Mouse (Mus musculus) kidney, postnatal 36 days (tissue): ENCODE data around the gene Avil.

Experiments used
- DNase-seq, 2 experiments: peaks; one replicate each; pipeline ENCODE4 v3.0.0; 2021 to 2022; ENCODE audit warnings: mixed read lengths in 2 of 2

Gene Avil

DNA sequence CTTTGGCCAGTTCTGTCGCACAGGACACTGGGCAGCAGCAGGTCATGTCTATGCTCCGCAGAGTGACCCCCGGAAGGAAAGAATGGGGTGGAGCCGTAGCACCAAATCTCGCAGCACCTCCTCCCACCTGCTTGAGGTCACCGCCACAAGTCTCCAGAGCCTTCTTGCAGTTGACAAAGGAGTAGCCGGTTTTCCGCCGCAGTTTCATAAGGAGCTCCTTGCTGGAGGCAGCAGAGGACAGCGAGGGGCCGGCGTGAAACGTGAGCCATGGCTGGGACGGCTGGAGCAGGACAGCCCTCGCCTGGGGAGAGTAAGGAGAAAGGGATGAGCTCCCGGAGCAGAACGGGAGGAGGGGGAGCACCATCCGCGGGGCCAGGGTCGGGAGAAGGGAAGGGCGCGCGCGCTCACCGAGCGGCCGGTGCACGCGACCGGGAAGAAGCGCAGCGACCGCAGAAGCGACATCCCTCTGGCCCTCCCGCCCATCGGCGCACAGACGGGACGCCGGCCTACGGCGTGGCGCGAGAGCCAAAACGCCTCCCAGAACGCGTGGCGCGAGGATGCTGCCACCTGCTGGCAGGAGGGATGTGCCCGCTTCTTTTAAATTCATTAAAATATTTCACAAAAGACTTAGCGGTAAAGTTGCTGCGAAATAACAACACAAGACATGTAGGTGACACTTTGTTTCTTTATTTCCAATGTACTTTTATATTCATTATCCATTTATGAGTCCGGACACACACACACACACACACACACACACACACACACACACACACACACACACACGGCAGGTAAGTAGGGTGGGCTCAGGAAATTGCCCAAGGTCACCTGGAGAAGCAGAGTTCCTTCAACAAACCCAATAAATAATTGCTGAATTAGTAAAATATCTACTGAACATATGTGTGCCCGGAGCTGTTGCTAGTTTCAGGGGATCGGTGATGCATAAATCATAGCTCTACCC is 30.1 kb downstream of the Avil start, which contains the start of gene Tsfm:
Gene Tsfm (minus strand): TSS at position 505 of the 961 bp plus-strand sequence.
- DNase-seq: peak; percentile 90 to 97

- DNase-seq: peak; percentile 74 to 89
Measured at GRCm38 (mm10) chr10:127033301-127033741, 32.8 kb downstream of the Avil start.

DNA sequence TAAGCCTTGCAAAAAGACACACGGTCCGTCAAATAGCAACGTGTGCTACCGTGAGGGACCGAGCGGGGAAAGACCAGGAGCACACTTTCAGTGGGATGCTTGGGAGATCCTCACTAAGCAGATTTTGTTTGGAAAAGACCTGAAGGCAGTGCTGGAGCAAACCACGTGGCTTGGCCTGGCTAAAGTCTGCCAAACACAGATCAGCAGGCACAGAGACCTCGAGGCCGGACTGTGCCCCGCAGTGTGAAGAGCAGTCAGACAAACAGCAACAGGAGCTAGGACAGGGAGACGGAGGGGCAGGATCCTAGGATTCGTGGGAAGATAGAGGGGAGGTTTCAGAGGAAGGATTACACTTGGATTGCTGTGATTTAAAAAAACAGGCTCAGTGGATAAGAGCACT is 35.8 kb downstream of the Avil start:
- DNase-seq: peak; percentile 82 to 90

- DNase-seq: peak; percentile 58 to 70
Measured at GRCm38 (mm10) chr10:127037641-127038040, 37.1 kb downstream of the Avil start.

GRCm38 (mm10) chr10:127040569-127041214 is 40.2 kb downstream of the Avil start:
- DNase-seq: peak in 1 of 2 experiments; percentile 58

- DNase-seq: peak in 1 of 2 experiments; percentile 72
Measured at GRCm38 (mm10) chr10:127041274-127041766, 40.8 kb downstream of the Avil start, which contains the start of the genes Mettl1 and Eef1akmt3. Mettl1 (plus strand) TSS chr10:127041414. Eef1akmt3 (minus strand) TSS chr10:127041513.

- DNase-seq: peak; percentile 88 to 94
Measured at GRCm38 (mm10) chr10:127041774-127042338, 41.3 kb downstream of the Avil start.

DNA sequence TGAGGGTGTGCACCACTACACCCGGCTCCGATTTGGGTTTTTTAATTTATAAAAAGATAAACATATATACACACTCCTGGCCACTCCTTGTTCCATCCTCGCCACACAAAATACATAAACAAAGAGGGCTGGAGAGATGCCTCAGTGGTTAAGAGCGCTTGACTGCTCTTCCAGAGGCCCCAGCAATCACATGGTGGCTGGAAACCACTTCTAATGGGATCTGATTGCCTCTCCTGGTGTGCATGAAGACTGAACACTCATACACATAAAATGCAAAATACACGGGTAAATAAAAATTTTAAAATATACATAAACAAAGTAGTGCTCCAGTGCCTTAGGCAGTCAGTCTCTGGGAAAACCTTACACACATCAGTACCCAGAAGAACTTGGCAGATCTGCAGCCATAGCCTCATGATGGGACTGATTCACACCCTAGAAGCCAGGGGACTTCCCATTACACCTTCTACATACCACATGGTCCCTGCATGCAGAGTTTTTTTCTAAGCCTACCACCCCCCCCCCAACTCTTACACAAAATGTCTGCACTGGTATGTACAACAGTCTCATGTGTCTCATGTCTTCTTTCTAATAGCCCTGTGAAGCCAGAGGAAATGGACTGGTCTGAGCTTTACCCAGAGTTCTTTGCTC is 42.1 kb downstream of the Avil start:
- DNase-seq: no peak

DNA sequence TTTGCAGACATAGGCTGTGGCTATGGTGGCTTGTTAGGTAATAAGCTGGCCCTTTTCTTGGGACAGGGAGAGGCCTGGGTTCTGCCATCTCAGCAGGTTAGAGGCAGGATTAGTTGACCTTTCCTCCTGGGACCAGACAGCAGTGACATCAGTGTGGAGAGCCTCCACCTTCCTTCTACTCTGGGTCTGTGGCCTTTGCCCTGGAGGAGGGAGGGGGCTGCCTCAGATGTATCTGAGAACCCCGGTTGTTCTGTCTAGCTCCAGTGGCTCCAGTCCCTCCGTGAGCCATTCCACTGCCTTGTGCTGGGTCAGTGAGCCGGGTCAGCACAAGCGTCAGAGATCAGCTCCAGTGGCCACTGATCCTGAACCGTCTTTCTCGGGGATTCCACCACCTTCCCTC is 42.7 kb downstream of the Avil start:
- peak; percentile 85 to 94 for DNase-seq

DNA sequence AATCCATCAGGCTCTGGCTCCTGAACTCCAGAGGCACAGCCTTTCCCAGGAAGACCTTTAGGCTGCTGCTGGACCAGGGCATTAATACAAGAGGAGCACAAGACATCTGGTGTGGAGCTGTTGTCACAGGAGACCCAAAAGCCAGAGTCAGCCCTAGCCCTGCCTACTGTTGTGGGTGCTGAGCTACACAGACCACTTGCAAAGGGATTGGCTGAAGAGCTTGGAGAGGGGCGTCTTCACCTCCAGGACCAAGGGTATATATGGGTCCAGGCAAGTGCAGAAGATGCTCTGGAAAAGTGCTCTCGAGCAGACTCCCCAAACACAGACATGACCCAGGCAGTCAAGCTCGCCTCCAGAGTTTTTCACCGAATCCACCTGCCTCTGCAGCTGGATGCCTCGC is 47.4 kb downstream of the Avil start, which contains the start of gene Cyp27b1:
Gene Cyp27b1 (plus strand): TSS at position 297 of the 400 bp plus-strand sequence.
- no peak for DNase-seq

DNA sequence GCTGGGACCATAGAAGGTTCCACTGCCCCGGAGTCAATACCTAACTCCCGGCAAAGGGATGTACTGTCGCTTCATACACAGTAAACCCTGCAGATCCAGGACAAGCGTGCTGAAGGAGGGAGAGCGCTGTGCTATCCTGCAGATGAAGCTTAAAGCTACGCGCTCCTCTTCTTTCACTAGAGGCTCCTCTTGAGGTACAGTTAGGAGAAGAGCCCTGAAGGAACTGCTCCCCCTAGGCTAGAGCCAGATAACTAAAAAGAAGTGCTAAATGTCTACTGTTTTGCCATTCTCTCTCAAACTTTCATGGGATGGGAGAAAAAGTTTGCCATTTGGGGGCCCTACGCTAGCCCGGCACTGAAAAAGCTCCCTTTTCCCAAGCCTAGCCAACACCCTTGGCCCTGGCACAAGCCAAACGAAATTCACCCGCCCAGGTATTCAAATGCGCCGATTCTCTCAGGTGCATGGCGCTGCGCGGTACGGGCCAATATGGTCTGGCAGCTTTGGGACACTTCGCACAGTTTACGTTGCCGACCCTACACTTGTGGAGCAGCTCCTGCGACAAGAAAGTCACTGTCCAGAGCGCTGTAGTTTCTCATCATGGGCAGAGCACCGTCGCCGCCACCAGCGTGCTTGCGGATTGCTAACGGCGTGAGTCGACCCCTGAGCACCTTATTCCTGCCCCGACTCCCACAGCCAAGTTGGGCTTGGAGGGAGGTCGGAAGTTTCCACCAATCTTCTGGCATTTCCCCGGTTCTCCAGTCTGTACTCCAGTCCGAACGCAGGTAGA is 48.3 kb downstream of the Avil start:
- DNase-seq: peak in 1 of 2 experiments; percentile 51

DNA sequence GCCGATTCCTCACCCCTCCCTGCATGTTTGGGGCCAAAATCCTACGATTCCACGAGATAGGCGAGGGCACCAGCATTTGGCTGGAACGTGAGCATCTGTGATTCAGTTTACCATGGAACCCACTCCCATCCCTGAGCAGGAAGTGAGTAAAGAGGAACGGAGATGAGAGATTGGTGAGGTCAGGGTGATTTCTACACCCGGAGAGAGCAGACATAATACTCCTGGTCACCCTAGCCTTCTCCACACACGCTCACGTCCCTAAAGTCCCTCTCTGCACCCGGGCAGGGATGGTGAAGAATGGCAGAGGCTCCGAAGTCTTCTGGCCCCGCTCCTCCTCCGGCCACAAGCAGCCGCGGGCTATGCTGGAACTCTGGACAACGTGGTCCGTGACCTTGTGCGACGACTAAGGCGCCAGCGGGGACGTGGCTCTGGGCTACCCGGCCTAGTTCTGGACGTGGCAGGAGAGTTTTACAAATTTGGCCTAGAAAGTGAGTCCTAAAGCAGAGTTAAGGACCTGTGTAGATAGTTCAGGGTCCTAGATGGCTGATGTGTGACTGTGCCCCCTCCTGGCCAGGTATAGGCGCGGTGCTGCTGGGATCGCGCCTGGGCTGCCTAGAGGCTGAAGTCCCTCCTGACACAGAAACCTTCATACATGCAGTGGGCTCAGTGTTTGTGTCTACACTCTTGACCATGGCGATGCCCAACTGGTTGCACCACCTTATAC is 49.0 kb downstream of the Avil start:
- peak in 1 of 2 experiments; percentile 64 for DNase-seq

DNA sequence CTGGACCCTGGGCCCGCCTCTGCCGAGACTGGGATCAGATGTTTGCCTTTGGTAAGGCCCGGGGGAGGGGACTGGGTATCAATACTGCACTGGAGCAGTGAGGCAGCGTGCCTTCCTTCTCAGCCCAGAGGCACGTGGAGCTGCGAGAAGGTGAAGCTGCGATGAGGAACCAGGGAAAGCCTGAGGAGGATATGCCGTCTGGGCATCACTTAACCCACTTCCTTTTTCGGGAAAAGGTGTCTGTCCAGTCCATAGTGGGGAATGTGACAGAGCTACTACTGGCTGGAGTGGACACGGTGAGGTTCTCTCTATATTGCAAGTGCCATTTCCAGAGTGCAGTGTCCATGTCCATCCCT is 49.6 kb downstream of the Avil start:
- no peak for DNase-seq

DNA sequence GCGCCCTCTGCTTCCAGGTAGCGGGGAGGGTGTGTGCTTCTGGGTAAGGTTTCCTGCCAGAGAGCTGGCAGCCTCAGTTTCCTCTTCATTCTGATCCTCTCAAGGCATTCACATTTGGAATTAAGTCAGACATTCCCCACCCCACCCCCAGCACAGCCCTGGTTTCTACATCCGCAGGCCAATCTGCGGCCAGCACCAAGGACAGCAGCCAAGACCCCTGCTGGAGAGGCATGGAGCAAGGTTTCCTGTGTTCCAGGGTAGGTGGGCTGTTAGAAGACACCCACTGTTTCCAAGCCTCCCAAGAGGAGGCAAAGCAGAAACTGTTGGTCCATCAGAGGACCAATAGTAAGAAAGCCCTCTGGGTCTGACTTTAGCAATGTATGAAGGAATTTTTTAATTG is 54.1 kb downstream of the Avil start:
- peak in 1 of 2 experiments; percentile 58 for DNase-seq

DNA sequence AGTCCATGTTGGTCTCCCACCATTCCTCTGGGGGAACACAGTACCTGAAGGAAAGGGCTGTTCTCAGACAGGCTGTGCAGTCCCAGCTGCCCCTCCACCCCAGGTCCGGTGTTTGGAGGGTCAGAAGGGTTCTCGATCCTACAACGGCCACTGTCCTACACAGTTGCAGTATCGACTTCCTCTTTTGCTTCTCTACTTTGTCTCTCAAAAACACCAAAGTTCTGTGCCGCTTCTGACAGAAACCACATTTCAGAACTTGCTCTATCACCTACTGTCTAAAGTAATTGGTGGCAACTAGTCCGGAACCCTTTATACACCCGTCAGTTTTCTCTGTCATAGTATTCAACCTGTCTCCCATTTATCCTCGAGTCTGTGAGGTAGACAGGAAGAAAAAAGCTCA is 54.9 kb downstream of the Avil start:
- no peak for DNase-seq

DNA sequence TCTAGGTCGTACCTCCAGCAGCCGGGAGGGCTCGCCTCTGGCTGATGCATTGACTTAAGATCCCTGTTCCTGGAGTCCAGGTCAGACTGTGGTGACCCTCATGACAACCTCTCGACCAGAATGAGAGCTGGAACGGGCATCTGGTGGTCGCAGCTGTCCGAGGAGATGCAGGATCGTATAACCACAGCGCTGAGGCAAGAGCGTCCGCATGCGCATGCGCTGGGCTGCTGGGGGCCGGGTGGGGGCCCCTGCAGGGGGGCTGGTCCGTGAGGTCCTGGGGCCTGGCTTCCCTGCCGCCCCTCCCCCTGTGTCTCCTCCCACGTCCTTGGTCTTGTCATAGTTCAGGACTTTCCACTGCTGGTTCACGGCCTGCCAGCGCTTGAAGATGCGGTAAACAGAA is 56.0 kb downstream of the Avil start:
- DNase-seq: no peak

DNA sequence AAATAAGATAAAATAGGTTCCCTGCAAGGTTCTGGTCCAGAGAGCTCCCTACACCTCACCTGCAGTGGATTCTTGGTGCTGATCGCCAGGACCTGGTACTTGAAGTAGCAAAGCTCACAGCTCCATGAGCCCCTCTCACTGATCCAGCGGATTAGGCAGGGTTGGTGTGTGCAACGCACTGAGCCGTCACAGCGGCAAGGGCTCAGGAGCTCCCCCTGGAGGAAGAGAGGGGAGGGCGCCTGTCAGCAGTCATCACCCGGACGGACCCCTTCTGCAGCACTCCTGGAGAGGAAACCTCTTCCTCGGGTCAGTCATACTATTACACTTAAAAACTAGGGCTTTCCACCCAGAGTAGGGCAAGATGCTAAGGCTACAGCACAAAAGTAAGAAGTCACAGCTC is 57.7 kb downstream of the Avil start:
- DNase-seq: peak; percentile 80 to 88

DNA sequence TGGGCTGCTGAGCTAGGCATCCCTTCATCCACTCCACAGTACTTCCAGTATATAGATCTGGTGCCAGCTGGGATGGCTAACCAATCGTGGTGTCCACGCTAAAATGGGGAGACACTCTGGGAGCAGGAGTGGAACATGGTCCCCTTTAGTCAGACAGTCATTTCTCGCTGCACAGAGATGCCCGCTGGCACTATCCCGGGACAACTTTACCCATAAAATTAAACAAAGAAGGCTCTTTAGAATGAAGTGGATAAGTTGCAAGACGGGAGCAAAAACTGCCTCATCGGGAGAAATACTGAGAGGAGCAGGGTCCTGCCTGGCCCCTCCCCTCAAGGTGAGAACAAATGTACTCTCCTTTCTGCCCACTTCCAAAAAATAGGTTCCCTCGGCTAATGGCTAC is 58.2 kb downstream of the Avil start:
- no peak for DNase-seq

- DNase-seq: peak in 1 of 2 experiments; percentile 49
Measured at GRCm38 (mm10) chr10:127059174-127059967, 58.9 kb downstream of the Avil start.
